Mouse (Mus musculus) lung, adult 2 months (tissue): ENCODE results near the gene Scarf1. TPM values are rescaled to one million over a fixed set of nuclear protein-coding genes. Genes with fewer than 3 reads are reported as not detected.

Experiments used
- DNase-seq: peaks from one replicate; pipeline ENCODE4 v3.0.0; 2022
- H3K4me1 ChIP-seq: fragments of 200-500 bp; 2 replicates; pipeline ENCODE4 v1.6.1; 2011; ENCODE audit warnings: low read length; ENCODE audit not compliant: control insufficient read depth, insufficient read depth
- H3K4me3 ChIP-seq: fragments of 200-500 bp; replicated peaks from 2 replicates; pipeline ENCODE3; 2011; ENCODE audit warnings: low read depth, mild to moderate bottlenecking, control low read depth, low read length; ENCODE audit errors: extremely low read depth
- CTCF ChIP-seq: fragments of 200-500 bp; IDR thresholded peaks from 2 replicates; pipeline ENCODE4 v1.5.1; 2011; ENCODE audit warnings: mild to moderate bottlenecking, low read length, control low read depth; ENCODE audit not compliant: insufficient read depth
- POLR2A ChIP-seq: fragments of 200-500 bp; IDR thresholded peaks from 2 replicates; pipeline ENCODE4 v1.6.1; 2011; ENCODE audit warnings: low read depth, mild to moderate bottlenecking, control low read depth, low read length, borderline replicate concordance; ENCODE audit errors: extremely low read depth
- WGBS: fragments of 180-500 bp; shearing (Covaris S2); methylation state at CpG from one replicate; pipeline ENCODE4 v1.1.7; 2018; 5-methylcytosine and 5-hydroxymethylcytosine counted together
- polyA plus RNA-seq: library from polyadenylated mRNA; depleted of rRNA; stranded (reverse); fragments of >200 nt; gene quantifications from 2 replicates; pipeline ENCODE4 v1.2.3, GENCODE M21; 2012

The Scarf1 gene
- polyA plus RNA-seq, 1 experiment = 50.1 TPM

DNA sequence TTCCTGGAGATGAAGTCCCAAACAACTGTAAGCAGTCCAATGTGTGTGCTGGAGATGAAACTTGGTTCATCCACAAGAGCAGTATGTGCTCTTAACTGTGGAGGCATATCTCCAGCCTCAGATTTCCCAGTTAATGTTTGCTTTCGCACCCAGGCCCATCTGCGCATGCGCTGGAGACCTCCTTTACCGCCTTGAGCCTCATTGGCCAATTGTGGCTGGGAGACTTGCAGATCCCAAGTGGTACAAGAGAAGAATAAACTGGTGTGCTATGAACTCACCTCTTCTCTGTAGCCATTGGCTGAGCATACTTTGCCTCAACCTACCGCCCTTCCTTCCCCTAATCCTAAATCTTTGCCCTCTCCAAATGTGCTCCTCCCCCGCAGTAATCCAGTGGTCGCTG is 40.0 kb upstream of the Scarf1 start:
- H3K4me3 ChIP-seq = no peak overlapping the region
- DNase-seq = no peak
- no peak for TF ChIP-seq CTCF
- no peak for TF ChIP-seq POLR2A
- H3K4me1 ChIP-seq = no peaks in the 10 kb centered on the region
- WGBS = 65% methylated on average over 7 of the region's 7 CpGs

DNA sequence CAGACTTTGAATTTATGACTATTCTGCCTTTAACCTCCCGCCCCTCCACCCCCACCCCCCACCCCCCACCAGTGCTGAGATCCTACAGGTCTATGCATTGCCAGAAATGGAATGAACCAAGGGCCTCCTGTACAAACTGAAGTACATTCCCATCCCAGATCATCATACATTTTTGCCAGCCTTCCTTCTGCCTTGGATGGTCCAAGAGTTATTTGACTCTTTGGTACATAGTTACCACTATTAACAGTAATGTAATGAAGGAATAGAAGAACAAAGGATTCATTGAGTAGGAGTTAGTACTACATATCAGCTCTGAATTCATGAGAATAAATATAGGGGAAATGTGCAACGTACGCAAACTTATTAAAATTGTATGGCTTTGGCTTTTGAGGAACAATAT is 27.1 kb upstream of the Scarf1 start:
- H3K4me3 ChIP-seq = no peak overlapping the region
- H3K4me1 ChIP-seq = peaks cover 9% of the 10 kb centered on the region
- TF ChIP-seq POLR2A (no peak), CTCF (no peak)
- no peak for DNase-seq
- WGBS = 21% methylated on average over 3 of the region's 3 CpGs

DNA sequence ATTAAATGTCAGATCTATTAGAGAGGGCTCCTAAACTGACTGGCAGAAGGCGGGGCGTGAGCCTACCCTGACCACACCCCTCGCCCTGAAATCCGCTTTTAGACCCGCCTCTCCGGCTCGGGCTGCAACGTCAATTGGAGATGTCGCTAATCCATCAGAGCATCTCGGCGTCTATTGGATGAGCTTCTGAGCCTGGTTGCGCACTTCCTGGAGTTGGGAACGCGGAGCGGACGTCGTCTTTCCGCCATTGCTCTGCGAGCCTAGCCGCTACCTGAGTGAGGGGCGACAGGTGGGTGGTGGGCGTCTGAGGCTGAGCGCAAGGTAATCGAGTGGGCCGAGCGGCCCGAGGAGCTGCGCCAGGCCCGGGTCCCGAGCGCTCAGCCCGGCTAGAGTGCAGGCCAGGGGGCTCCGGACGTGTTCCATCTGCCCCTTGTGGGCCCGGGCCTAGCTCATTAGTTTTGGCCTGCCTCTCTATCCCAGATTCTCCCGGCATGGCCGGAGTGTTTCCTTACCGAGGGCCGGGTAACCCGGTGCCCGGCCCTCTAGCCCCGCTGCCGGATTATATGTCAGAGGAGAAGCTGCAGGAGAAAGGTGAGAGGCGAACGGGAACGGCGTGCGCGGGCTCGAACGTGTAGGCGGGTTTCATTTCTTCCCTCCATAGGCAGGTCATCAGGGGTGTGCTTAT is 26.6 kb upstream of the Scarf1 start, which contains the start of gene Prpf8:
TSS of gene Prpf8 (plus strand) at position 216 of the 685 bp plus-strand sequence.
- TF ChIP-seq POLR2A (peak; percentile 88; the same call in 1 of the 2 replicates), CTCF (no peak)
- under 1% methylated on average over 52 of the region's 52 CpGs for WGBS
- peaks cover 9% of the 10 kb centered on the region for H3K4me1 ChIP-seq
- peak within 1 kb of the TSS; percentile 83 for H3K4me3 ChIP-seq
- peak; percentile 99 for DNase-seq

DNA sequence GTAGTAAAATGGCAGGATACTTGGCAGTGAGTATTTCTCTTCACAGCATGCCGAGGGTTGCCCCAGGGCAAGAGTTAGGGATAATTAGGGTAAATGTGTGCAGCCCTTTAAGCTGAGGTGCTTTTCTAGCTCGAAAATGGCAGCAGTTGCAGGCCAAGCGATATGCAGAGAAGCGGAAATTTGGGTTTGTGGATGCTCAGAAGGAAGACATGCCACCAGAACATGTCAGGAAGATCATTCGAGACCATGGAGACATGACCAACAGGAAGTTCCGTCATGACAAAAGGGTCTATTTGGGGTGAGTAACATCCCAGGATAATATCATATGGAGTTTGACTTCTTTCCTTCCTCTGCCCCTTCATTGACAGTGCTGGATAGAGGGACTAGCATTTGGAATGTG is 25.8 kb upstream of the Scarf1 start:
- no peak for TF ChIP-seq CTCF
- TF ChIP-seq POLR2A = no peak
- H3K4me3 ChIP-seq = peak overlapping the region; percentile 83
- 19% methylated on average over 6 of the region's 6 CpGs for WGBS
- peaks cover 9% of the 10 kb centered on the region for H3K4me1 ChIP-seq
- no peak for DNase-seq

DNA sequence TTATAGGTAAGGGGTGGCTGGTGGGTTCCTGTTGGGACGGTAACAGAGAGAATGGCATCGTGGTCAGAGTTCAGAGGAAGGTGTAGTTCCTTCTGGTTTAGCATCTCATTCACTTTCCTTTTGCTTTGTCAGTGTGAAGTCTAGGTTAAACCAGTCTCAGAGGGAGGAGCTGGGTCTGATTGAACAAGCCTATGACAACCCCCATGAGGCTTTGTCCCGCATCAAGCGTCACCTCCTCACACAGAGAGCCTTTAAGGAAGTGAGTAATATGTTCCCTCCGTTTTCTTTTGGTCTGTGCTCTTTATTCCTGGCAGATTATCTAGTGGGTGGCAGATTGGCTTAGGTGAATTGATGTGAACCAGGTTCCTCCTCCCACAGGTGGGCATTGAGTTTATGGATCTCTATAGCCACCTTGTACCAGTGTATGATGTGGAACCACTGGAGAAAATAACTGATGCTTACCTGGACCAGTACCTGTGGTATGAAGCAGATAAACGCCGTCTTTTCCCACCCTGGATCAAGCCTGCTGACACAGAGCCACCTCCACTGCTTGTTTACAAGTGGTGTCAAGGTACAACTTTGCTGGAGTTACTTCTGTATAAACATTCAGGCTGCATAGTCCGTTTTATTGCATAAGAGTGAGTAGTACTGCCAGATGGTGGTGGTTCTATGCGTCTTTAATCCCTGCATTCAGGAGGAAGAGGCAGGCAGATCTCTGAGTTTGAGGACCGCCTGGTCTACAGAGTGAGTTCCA is 18.9 kb upstream of the Scarf1 start:
- Histone ChIP-seq H3K4me3 (no peak overlapping the region), H3K4me1 (no peaks in the 10 kb centered on the region)
- 85% methylated on average over 10 of the region's 10 CpGs for WGBS
- no peak for DNase-seq
- TF ChIP-seq POLR2A (no peak), CTCF (no peak)

DNA sequence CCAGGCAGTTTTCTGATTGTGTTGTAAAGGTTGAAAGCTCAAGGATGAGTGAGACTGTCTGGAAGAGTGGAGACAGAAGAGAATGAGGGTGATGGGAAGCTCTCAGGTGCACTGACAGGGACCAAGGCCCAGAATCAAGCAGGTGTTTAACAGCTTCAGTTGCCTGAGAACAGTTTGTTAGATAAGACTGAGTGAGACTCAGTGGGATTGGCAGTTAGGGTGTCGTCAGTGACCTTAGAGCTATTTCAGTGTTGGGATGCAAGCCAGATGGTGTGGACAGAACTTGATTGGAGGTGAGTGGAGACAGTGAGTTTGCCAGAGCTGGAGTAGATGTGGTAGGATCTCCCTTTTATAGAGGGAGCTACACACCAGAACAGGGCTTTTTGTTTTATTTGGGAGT is 15.2 kb upstream of the Scarf1 start:
- DNase-seq = no peak
- TF ChIP-seq CTCF (no peak), POLR2A (no peak)
- no peak overlapping the region for H3K4me3 ChIP-seq
- no peaks in the 10 kb centered on the region for H3K4me1 ChIP-seq
- 54% methylated on average over 1 of the region's 1 CpGs for WGBS

DNA sequence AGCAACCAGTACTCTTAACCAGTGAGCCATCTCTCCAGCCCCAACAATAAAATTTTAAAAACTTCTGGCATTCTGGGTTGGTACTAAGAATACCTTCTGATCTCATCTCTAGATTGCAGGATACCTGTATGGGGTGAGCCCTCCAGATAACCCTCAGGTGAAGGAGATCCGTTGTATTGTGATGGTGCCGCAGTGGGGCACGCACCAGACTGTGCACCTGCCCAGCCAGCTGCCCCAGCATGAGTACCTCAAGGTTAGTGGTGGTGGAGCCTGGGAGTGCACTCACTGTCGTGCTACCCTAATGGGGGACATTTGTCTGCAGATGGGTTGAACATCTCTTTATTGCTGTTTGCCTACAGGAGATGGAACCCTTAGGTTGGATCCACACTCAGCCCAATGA is 5.2 kb upstream of the Scarf1 start:
- H3K4me3 ChIP-seq = no peak overlapping the region
- no peak for DNase-seq

DNA sequence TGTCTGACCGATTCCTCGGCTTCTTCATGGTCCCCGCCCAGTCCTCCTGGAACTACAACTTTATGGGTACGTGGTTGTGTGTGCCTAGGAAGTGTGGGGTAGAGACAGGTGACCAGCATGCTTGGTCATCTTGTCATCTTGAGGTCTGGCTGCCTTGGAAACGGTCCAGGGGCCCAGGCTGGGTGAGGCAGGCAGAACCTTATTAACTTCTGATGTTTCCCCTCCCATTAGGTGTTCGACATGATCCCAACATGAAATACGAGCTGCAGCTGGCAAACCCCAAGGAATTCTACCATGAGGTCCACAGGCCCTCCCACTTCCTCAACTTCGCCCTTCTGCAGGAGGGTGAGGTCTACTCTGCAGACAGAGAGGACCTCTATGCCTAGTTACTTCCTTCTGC is 4.4 kb upstream of the Scarf1 start:
- Histone ChIP-seq H3K4me1 (peaks cover 8% of the 10 kb centered on the region), H3K4me3 (no peak overlapping the region)
- 49% methylated on average over 8 of the region's 8 CpGs for WGBS
- TF ChIP-seq POLR2A = no peak
- no peak for TF ChIP-seq CTCF
- no peak for DNase-seq

More for the DNA sequence above, 5.2 kb upstream of the Scarf1 start:
- TF ChIP-seq CTCF (no peak), POLR2A (no peak)
- peaks cover 8% of the 10 kb centered on the region for H3K4me1 ChIP-seq
- 97% methylated on average over 4 of the region's 4 CpGs for WGBS

DNA sequence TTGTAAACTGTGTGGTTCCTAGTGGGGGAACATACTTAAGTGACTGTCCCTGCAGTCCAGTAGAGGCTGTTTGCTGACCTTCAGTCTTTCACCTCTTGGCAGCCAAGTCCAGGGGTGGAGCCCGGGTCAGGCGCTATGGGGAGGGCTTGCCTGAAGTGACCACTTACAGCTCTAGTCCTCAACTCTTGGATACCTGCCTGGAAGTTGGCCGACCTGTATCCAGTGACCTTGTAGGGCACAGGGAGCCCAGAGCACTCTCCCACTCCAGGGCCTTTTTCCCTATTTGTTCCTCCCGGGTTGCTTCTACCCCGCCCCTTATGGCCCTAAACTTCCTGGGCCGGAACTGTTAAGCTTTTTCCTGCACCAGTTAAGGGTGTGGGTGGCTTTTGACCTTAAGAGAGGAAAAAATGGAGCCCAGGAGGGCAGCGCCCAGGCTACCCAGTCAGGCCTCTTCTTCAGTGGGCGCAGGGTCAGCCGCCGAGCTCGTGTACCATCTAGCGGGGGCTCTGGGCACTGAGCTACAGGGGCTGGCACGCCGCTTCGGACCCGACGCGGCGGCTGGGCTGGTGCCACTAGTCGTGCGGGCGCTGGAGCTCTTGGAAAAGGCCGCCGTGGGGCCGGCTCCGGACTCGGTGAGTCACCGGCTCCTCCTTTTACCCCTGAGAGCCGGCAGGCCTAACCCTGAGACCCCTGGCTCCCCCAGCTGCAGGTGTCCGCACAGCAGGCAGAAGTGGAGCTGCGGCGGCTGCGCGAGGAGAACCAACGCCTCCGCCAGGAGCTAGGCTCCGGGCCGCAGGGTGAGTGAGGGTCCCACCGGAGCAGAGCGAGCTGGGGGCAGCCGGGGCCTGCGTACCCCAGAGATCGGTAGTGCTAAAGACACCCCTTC is 3.4 kb upstream of the Scarf1 start, which contains the start of gene Rilp:
TSS of gene Rilp (plus strand) at position 354 of the 886 bp plus-strand sequence.
- peak; percentile 83 for DNase-seq
- Histone ChIP-seq H3K4me1 (peaks cover 8% of the 10 kb centered on the region), H3K4me3 (peak within 1 kb of the TSS; percentile 79)
- TF ChIP-seq CTCF (no peak), POLR2A (0 out of 2 replicates have a peak, but pooled peaks have one; percentile 37)
- WGBS = 2% methylated on average over 43 of the region's 43 CpGs
